Mouse (Mus musculus) mature B cell (primary cell): ENCODE measurements around the gene Gm340.

Experiments used
- in situ Hi-C: fragments of 300-500 bp; cut with MboI; formaldehyde crosslinking; loops from 2 replicates; pipeline ENCODE4 v1.14.3; 2019

Gm340 gene

GRCm38 (mm10) chr19:41613325-41614087 lies 31.3 kb downstream of the Gm340 start:
- in situ Hi-C loops: no loop called here

- in situ Hi-C loops: no loop called here
Measured at GRCm38 (mm10) chr19:41615606-41616224, 33.5 kb downstream of the Gm340 start.

GRCm38 (mm10) chr19:41616274-41616673 lies 34.1 kb downstream of the Gm340 start:
- in situ Hi-C loops: no loop called here

- in situ Hi-C loops: no loop called here
Measured at GRCm38 (mm10) chr19:41617102-41617501, 34.9 kb downstream of the Gm340 start.

- in situ Hi-C loops: no loop called here
Measured at GRCm38 (mm10) chr19:41618153-41618657, 36.0 kb downstream of the Gm340 start.

- in situ Hi-C loops: no loop called here
Measured at GRCm38 (mm10) chr19:41618771-41619385, 36.7 kb downstream of the Gm340 start.

GRCm38 (mm10) chr19:41620366-41621092 lies 38.4 kb downstream of the Gm340 start:
- in situ Hi-C loops: loop anchor here (10.0 kb wide), 1 partner anchor 144 kb away; no protein-coding TSS in a partner anchor

- in situ Hi-C loops: loop anchor here (10.0 kb wide), 1 partner anchor 136 kb away; no protein-coding TSS in a partner anchor
Measured at GRCm38 (mm10) chr19:41628970-41629369, 46.8 kb downstream of the Gm340 start.

- in situ Hi-C loops: loop anchor here (10.0 kb wide), 1 partner anchor 135 kb away; no protein-coding TSS in a partner anchor
Measured at GRCm38 (mm10) chr19:41629532-41629931, 47.4 kb downstream of the Gm340 start.

- in situ Hi-C loops: no loop called here
Measured at GRCm38 (mm10) chr19:41634099-41634498, 51.9 kb downstream of the Gm340 start.

GRCm38 (mm10) chr19:41634999-41635398 lies 52.8 kb downstream of the Gm340 start:
- in situ Hi-C loops: no loop called here
